Mouse (Mus musculus) myocyte (in vitro differentiated cells): Measurements from ENCODE around the gene Trim67. TPM values are rescaled to one million over a fixed set of nuclear protein-coding genes. Genes with fewer than 3 reads are reported as not detected.

Experiments
- H3K27me3 ChIP-seq: one replicate; pipeline ENCODE4 v1.6.1; 2011; ENCODE audit not compliant: control insufficient read depth, insufficient read depth, insufficient read length
- H3K36me3 ChIP-seq: one replicate; pipeline ENCODE4 v1.6.1; 2011; ENCODE audit not compliant: control insufficient read depth, insufficient read depth
- H3K4me2 ChIP-seq: one replicate; pipeline ENCODE4 v1.6.1; 2011; ENCODE audit warnings: low read depth, control low read depth
- H3K4me3 ChIP-seq: one replicate; pipeline ENCODE4 v1.5.1; 2011; ENCODE audit warnings: mild to moderate bottlenecking, control low read depth, moderate library complexity
- H3K79me2 ChIP-seq: one replicate; pipeline ENCODE4 v1.6.1; 2011; ENCODE audit not compliant: control insufficient read depth, insufficient read depth
- H3ac ChIP-seq: one replicate; pipeline ENCODE4 v1.6.1; 2011; ENCODE audit not compliant: control insufficient read depth, insufficient read length
- CEBPB ChIP-seq: IDR thresholded peaks from 2 replicates; pipeline ENCODE4 v1.6.1; 2011; ENCODE audit warnings: mild to moderate bottlenecking, moderate library complexity; ENCODE audit not compliant: poor library complexity, insufficient read depth, severe bottlenecking
- E2F4 ChIP-seq: IDR thresholded peaks from one replicate; pipeline ENCODE4 v1.6.1; 2011; ENCODE audit warnings: mild to moderate bottlenecking, control low read depth, moderate library complexity; ENCODE audit not compliant: insufficient read depth
- MAX ChIP-seq: IDR thresholded peaks from one replicate; pipeline ENCODE4 v1.6.1; 2011; ENCODE audit warnings: low read depth, mild to moderate bottlenecking, control low read depth
- MYOD1 ChIP-seq, 3 experiments: IDR thresholded peaks; one replicate each; pipeline ENCODE4 v1.6.1; 2011; ENCODE audit warnings: control low read depth in 2 of 3, low read depth in 2 of 3, mild to moderate bottlenecking in 2 of 3, moderate library complexity in 1 of 3; ENCODE audit not compliant: insufficient read length in 2 of 3, control insufficient read depth in 1 of 3
- MYOG ChIP-seq, 3 experiments: IDR thresholded peaks; one replicate each; pipeline ENCODE4 v1.6.1; 2011; ENCODE audit warnings: control low read depth in 2 of 3, low read depth in 2 of 3, mild to moderate bottlenecking in 2 of 3; ENCODE audit not compliant: insufficient read length in 2 of 3, control insufficient read depth in 1 of 3, insufficient read depth in 1 of 3
- POLR2A ChIP-seq: IDR thresholded peaks from one replicate; pipeline ENCODE4 v1.6.1; 2011; ENCODE audit warnings: low read depth, mild to moderate bottlenecking, control low read depth, moderate library complexity; ENCODE audit not compliant: insufficient read length
- POLR2AphosphoS2 ChIP-seq: IDR thresholded peaks from one replicate; pipeline ENCODE4 v1.6.1; 2011; ENCODE audit warnings: low read depth, control low read depth; ENCODE audit not compliant: insufficient read length
- REST ChIP-seq: IDR thresholded peaks from one replicate; pipeline ENCODE4 v1.6.1; 2011; ENCODE audit warnings: mild to moderate bottlenecking, control low read depth, moderate library complexity; ENCODE audit not compliant: insufficient read depth, insufficient read length
- SRF ChIP-seq: IDR thresholded peaks from one replicate; pipeline ENCODE4 v1.6.1; 2011; ENCODE audit warnings: low read depth; ENCODE audit not compliant: control insufficient read depth, insufficient read length
- TCF12 ChIP-seq: IDR thresholded peaks from one replicate; pipeline ENCODE4 v1.6.1; 2011; ENCODE audit warnings: mild to moderate bottlenecking, control low read depth; ENCODE audit not compliant: poor library complexity, insufficient read depth, severe bottlenecking
- TCF3 ChIP-seq: IDR thresholded peaks from one replicate; pipeline ENCODE4 v1.6.1; 2011; ENCODE audit warnings: low read depth, control low read depth; ENCODE audit not compliant: insufficient read length
- USF1 ChIP-seq: IDR thresholded peaks from one replicate; pipeline ENCODE4 v1.6.1; 2011; ENCODE audit warnings: low read depth, mild to moderate bottlenecking, control low read depth, moderate library complexity
- polyA plus RNA-seq: library from polyadenylated mRNA; unstranded; fragments of >200 nt; fragmentation: generic; extraction: Trizol; gene quantifications from one replicate; pipeline ENCODE4 v1.2.1, GENCODE M21; 2012; ENCODE audit warnings: missing spikeins

Trim67 gene
- polyA plus RNA-seq, 1 experiment = 0.01 TPM

- no peak overlapping the region for H3K4me2 ChIP-seq
- H3ac ChIP-seq = no peak overlapping the region
- TF ChIP-seq MYOG (IDR thresholded peaks at IDR 0.05; ENCODE audit: control insufficient read depth in 1 of 3, insufficient read depth in 1 of 3, insufficient read length in 2 of 3, low read depth in 2 of 3) (no peak), POLR2AphosphoS2 (peak; percentile 70)
- no peak overlapping the region for H3K4me3 ChIP-seq
- no peaks in the 10 kb centered on the region for H3K27me3 ChIP-seq
- peaks cover 8% of the 10 kb centered on the region for H3K36me3 ChIP-seq
- H3K79me2 ChIP-seq = no peaks in the 10 kb centered on the region
Observed at GRCm38 (mm10) chr8:124836273-124836672, 43.4 kb downstream of the Trim67 start.

DNA sequence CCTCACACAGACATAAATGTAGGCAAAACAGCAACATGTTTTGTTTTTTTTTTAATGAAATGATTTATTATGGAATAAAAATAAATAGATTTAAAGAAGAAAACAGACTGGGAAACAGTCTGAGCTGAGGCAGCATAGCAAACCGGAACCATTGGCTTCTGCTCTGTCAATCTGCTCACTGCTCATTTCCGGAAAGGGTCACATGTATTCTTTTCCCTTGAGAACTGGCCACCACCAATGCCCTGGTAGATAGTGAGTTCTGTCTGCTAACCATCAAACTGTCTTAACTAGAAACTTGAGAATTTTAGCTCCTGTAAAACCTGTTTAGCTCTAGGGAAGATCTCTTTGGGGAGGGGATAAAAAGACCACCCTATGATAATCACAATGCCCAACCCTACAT, 44.0 kb downstream of the Trim67 start:
- Histone ChIP-seq H3K4me2 (no peak overlapping the region), H3K79me2 (no peaks in the 10 kb centered on the region), H3ac (no peak overlapping the region), H3K27me3 (no peaks in the 10 kb centered on the region), H3K36me3 (peaks cover 8% of the 10 kb centered on the region), H3K4me3 (no peak overlapping the region)
- TF ChIP-seq MAX = no peak
- no peak for TF ChIP-seq TCF12
- no peak for TF ChIP-seq TCF3
- no peak for TF ChIP-seq USF1
- no peak for TF ChIP-seq CEBPB
- TF ChIP-seq REST = no peak
- TF ChIP-seq MYOD1 (IDR thresholded peaks at IDR 0.05; ENCODE audit: control insufficient read depth in 1 of 3, insufficient read length in 2 of 3, low read depth in 2 of 3) = no peak
- no peak for TF ChIP-seq E2F4
- TF ChIP-seq POLR2A = no peak

- TF ChIP-seq CEBPB (no peak), E2F4 (no peak), USF1 (no peak), POLR2AphosphoS2 (no peak), TCF12 (no peak), SRF (no peak), MYOG (IDR thresholded peaks at IDR 0.05; ENCODE audit: control insufficient read depth in 1 of 3, insufficient read depth in 1 of 3, insufficient read length in 2 of 3, low read depth in 2 of 3) (no peak), REST (no peak), MAX (no peak), POLR2A (no peak), MYOD1 (IDR thresholded peaks at IDR 0.05; ENCODE audit: control insufficient read depth in 1 of 3, insufficient read length in 2 of 3, low read depth in 2 of 3) (no peak)
- no peak overlapping the region for H3K4me3 ChIP-seq
- H3ac ChIP-seq = no peak overlapping the region
- no peak overlapping the region for H3K4me2 ChIP-seq
- H3K27me3 ChIP-seq = no peaks in the 10 kb centered on the region
- H3K36me3 ChIP-seq = peaks cover 8% of the 10 kb centered on the region
- no peaks in the 10 kb centered on the region for H3K79me2 ChIP-seq
Observed at GRCm38 (mm10) chr8:124837956-124838355, 45.1 kb downstream of the Trim67 start.

DNA sequence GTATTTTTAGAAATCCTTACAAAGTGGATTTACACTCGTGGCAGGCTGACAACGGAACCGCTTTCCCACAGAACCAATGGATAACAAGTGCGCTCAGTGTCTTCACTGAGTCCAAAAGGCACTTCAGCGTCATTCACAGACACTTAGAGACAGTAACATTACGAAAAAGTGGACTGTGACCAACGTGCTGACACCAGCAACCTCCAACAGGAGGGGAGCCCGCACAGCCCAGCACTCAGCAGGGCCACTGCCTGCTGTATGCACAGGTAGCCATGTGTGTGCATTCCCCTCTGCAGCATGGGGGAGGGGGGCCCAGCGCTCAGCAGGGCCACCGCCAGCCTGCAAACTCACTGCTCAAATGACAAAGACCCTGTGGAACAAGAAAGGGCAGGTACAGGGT, 46.5 kb downstream of the Trim67 start:
- H3K4me3 ChIP-seq = no peak overlapping the region
- no peak overlapping the region for H3ac ChIP-seq
- peaks cover 8% of the 10 kb centered on the region for H3K36me3 ChIP-seq
- no peak overlapping the region for H3K4me2 ChIP-seq
- no peaks in the 10 kb centered on the region for H3K27me3 ChIP-seq
- H3K79me2 ChIP-seq = no peaks in the 10 kb centered on the region
- TF ChIP-seq MYOD1 (IDR thresholded peaks at IDR 0.05; ENCODE audit: control insufficient read depth in 1 of 3, insufficient read length in 2 of 3, low read depth in 2 of 3) = no peak
- no peak for TF ChIP-seq MYOG (IDR thresholded peaks at IDR 0.05; ENCODE audit: control insufficient read depth in 1 of 3, insufficient read depth in 1 of 3, insufficient read length in 2 of 3, low read depth in 2 of 3)
- TF ChIP-seq CEBPB = no peak
- no peak for TF ChIP-seq USF1
- no peak for TF ChIP-seq MAX
- TF ChIP-seq SRF = no peak
- no peak for TF ChIP-seq REST
- TF ChIP-seq TCF12 = no peak
- TF ChIP-seq E2F4 = no peak
- TF ChIP-seq POLR2AphosphoS2 = no peak
- TF ChIP-seq TCF3 = no peak
- no peak for TF ChIP-seq POLR2A

GRCm38 (mm10) chr8:124840900-124841299, 48.0 kb downstream of the Trim67 start:
- peaks cover 8% of the 10 kb centered on the region for H3K36me3 ChIP-seq

More at GRCm38 (mm10) chr8:124840900-124841299, 48.0 kb downstream of the Trim67 start:
- Histone ChIP-seq H3K4me3 (no peak overlapping the region), H3K79me2 (no peaks in the 10 kb centered on the region), H3K4me2 (no peak overlapping the region), H3K27me3 (no peaks in the 10 kb centered on the region), H3ac (no peak overlapping the region)
- TF ChIP-seq POLR2A (no peak), POLR2AphosphoS2 (no peak), USF1 (no peak), TCF3 (no peak), MYOG (IDR thresholded peaks at IDR 0.05; ENCODE audit: control insufficient read depth in 1 of 3, insufficient read depth in 1 of 3, insufficient read length in 2 of 3, low read depth in 2 of 3) (no peak), SRF (no peak), MYOD1 (IDR thresholded peaks at IDR 0.05; ENCODE audit: control insufficient read depth in 1 of 3, insufficient read length in 2 of 3, low read depth in 2 of 3) (no peak), TCF12 (no peak), E2F4 (no peak), CEBPB (no peak), REST (no peak), MAX (no peak)
